In the genomic region with DNA sequence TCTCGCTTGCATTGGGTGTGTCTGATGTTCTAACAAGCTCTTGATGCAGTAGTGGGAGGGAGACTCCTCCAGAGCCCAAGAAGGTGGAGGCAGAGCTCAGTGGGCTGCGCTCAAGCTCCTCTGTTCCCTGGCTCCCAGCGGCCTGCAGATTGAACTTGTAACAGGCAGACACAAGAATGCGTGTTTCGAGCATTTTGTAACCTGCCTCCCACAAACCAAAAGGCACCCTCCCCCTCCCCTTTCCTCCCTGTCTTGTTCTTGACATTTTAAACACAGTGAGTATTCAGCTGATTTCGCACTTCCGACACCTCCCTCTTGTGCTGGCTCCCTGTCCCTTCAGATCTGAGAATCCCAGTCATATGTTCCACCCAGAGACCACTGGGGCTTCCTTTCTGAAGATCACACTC, we compare ENCODE assay signal across 9 mouse cellular contexts.
DNase-seq lines count a peak whose midpoint lies in the region; ATAC-seq lines count a peak whose summit lies in the region.
"Had no signal": no experiment of that assay in that cellular context is flagged by ENCODE, and none has a peak within 500 bp of the region (broad histone marks: within the 10 kb centered on the region; RNA-seq: fewer than 3 reads in every experiment).

No protein-coding gene starts in this region.

- H3K36me3 ChIP-seq in liver, embryonic 13.5 days, result no peaks in the 10 kb centered on the region

- H3K27me3 ChIP-seq in liver, embryonic 13.5 days, result no peaks in the 10 kb centered on the region

- H3K9me3 ChIP-seq in liver, embryonic 13.5 days (replicated peaks), result no peaks in the 10 kb centered on the region

- WGBS in liver, embryonic 13.5 days (ENCODE audit: insufficient replicate concordance), result 14% methylated on average over 7 of the region's 7 CpGs

- ATAC-seq in inflammation-experienced regulatory T-cells, adult 6 months, result peak; percentile 90
- ATAC-seq in liver, embryonic 13.5 days (ENCODE audit: low read depth), result no peak
- no peak for ATAC-seq in erythroid progenitor cell, adult 5-6 weeks (replicated peaks; ENCODE audit: low FRiP score, poor library complexity, severe bottlenecking)

- no peak overlapping the region for H3K27ac ChIP-seq in liver, embryonic 13.5 days

- peak; percentile 36 to 71 for DNase-seq in adrenal gland, adult (ENCODE audit: inconsistent age in 2 of 2, low spot score in 1 of 2)
- no peak for DNase-seq in adrenal gland, postnatal 25 days
- peak; percentile 62 to 63 for DNase-seq in urinary bladder, postnatal 4 days (ENCODE audit: low spot score in 2 of 2)
- DNase-seq in urinary bladder, adult 2 months (ENCODE audit: low spot score), result no peak
- DNase-seq in liver, embryonic 13.5 days, result no peak
- peak; percentile 69 for DNase-seq in right cerebral cortex, postnatal 25 days

- no peak overlapping the region for H3K4me3 ChIP-seq in liver, embryonic 13.5 days (replicated peaks)
- H3K4me3 ChIP-seq: erythroblast, embryonic 14.5 days had no signal

- peaks cover 25% of the 10 kb centered on the region for H3K4me1 ChIP-seq in liver, embryonic 13.5 days (replicated peaks)

- no peak overlapping the region for H3K9ac ChIP-seq in liver, embryonic 13.5 days

- peak overlapping the region; percentile 1; the same call in 1 of the 2 replicates for H3K4me2 ChIP-seq in liver, embryonic 13.5 days

Comparison
In these comparisons a context has a peak if more than half of its experiments do, and no peak if none do; other contexts are left out.
1. DNase-seq: peak in adrenal gland, adult (2 of 2), urinary bladder, postnatal 4 days (2 of 2) and right cerebral cortex, postnatal 25 days (single experiment); none in adrenal gland, postnatal 25 days (single experiment), urinary bladder, adult 2 months (single experiment) and liver, embryonic 13.5 days (single experiment).